Mouse (Mus musculus) heart, adult 2 months (tissue): ENCODE measurements around the gene Cep112. TPM values are rescaled to one million over a fixed set of nuclear protein-coding genes. Genes with fewer than 3 reads are reported as not detected.

ENCODE experiments used
- DNase-seq, 2 experiments: peaks; one replicate each; pipeline ENCODE4 v3.0.0; 2021
- H3K27ac ChIP-seq: fragments of 200-600 bp; 2 replicates; pipeline ENCODE4 v1.8.1; 2022
- H3K27me3 ChIP-seq: fragments of 200-500 bp; 2 replicates; pipeline ENCODE4 v1.6.1; 2012; ENCODE audit warnings: mild to moderate bottlenecking, low read length, inconsistent platforms, mixed read lengths; ENCODE audit not compliant: control insufficient read depth, insufficient read depth
- H3K36me3 ChIP-seq: fragments of 200-500 bp; 2 replicates; pipeline ENCODE4 v1.6.1; 2012; ENCODE audit warnings: low read length, inconsistent platforms; ENCODE audit not compliant: control insufficient read depth, insufficient read depth
- H3K4me1 ChIP-seq: fragments of 200-500 bp; 2 replicates; pipeline ENCODE4 v1.6.1; 2011; ENCODE audit warnings: low read length; ENCODE audit not compliant: control insufficient read depth, insufficient read depth
- H3K4me3 ChIP-seq: fragments of 200-600 bp; 2 replicates; pipeline ENCODE4 v1.8.1; 2022
- H3K79me2 ChIP-seq: fragments of 200-500 bp; replicated peaks from 2 replicates; pipeline ENCODE4 v1.6.1; 2012; ENCODE audit warnings: mild to moderate bottlenecking, inconsistent platforms, low read length, moderate library complexity, mixed read lengths; ENCODE audit not compliant: control insufficient read depth, insufficient read depth
- H3K9ac ChIP-seq: fragments of 200-500 bp; 2 replicates; pipeline ENCODE4 v1.6.1; 2012; ENCODE audit warnings: low read depth, mild to moderate bottlenecking, control low read depth, inconsistent platforms, low read length, mixed read lengths
- CTCF ChIP-seq: fragments of 200-600 bp; IDR thresholded peaks from 2 replicates; pipeline ENCODE4 v1.8.1; 2022; ENCODE audit warnings: antibody characterized with exemption, mild to moderate bottlenecking, moderate library complexity
- EP300 ChIP-seq: fragments of 200-500 bp; IDR thresholded peaks from 2 replicates; pipeline ENCODE4 v1.6.1; 2011; ENCODE audit warnings: low read depth, low read length, control low read depth; ENCODE audit not compliant: insufficient read depth
- POLR2A ChIP-seq: fragments of 200-500 bp; IDR thresholded peaks from 2 replicates; pipeline ENCODE4 v1.6.1; 2011; ENCODE audit warnings: mild to moderate bottlenecking, low read depth, low read length, control low read depth; ENCODE audit not compliant: insufficient read depth
- WGBS: fragments of 180-500 bp; shearing (Covaris S2); methylation state at CpG from one replicate; pipeline ENCODE4 v1.1.7; 2018; 5-methylcytosine and 5-hydroxymethylcytosine counted together
- intact Hi-C: fragments of 180-260 bp; cut with DNase I; formaldehyde crosslinking; loops from one replicate; pipeline ENCODE4 v1.15.1; 2025
- polyA plus RNA-seq: library from polyadenylated mRNA; depleted of rRNA; stranded (reverse); fragments of >200 nt; gene quantifications from 2 replicates; pipeline ENCODE4 v1.2.3, GENCODE M21; 2012
- total RNA-seq, 2 experiments: library from RNA; stranded (reverse); gene quantifications; 2 replicates each; pipeline ENCODE4 v1.2.3; 2021

Cep112 gene
- total and polyA plus RNA-seq, 3 experiments = 1.1 to 14.4 (median 10.6) TPM

- Histone ChIP-seq H3K27ac (no peak overlapping the region), H3K4me1 (no peaks in the 10 kb centered on the region), H3K27me3 (no peaks in the 10 kb centered on the region), H3K9ac (no peak overlapping the region), H3K79me2 (no peaks in the 10 kb centered on the region), H3K36me3 (no peaks in the 10 kb centered on the region), H3K4me3 (no peak overlapping the region)
- intact Hi-C loops = no loop called here
- no peak for TF ChIP-seq EP300
- TF ChIP-seq CTCF = no peak
- no peak for TF ChIP-seq POLR2A
- WGBS = 65% methylated on average over 5 of the region's 5 CpGs
- DNase-seq = no peak
Measured at GRCm38 (mm10) chr11:108798398-108798797, 373.4 kb downstream of the Cep112 start.

- Histone ChIP-seq H3K27me3 (no peaks in the 10 kb centered on the region), H3K36me3 (no peaks in the 10 kb centered on the region), H3K4me1 (no peaks in the 10 kb centered on the region), H3K9ac (no peak overlapping the region), H3K27ac (no peak overlapping the region), H3K79me2 (no peaks in the 10 kb centered on the region), H3K4me3 (no peak overlapping the region)
- no peak for DNase-seq
- WGBS = 50% methylated on average over 3 of the region's 3 CpGs
- TF ChIP-seq POLR2A = no peak
- no peak for TF ChIP-seq CTCF
- no peak for TF ChIP-seq EP300
- intact Hi-C loops = no loop called here
Measured at GRCm38 (mm10) chr11:108799695-108800094, 374.7 kb downstream of the Cep112 start.

DNA sequence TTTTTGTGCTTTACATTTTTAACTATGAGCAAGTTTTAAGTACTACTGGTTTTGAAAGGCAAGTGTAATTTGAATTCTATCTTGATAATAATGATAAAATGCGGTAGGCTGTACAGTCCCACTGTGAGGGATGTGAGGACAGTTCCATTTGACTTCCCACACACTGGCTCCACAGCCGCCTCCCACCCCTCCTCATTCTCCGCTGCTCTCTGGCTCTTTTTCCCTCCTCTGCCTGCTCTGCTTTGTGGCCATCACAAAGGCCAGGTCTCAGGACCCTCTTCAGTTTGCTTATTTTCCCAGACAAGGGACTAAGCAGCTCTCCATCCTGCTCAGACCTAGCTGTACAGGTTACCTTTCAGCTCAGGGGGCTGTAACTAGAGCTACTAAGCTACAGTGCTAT is 379.0 kb downstream of the Cep112 start:
- TF ChIP-seq POLR2A = no peak
- no peak for TF ChIP-seq CTCF
- TF ChIP-seq EP300 = no peak
- Histone ChIP-seq H3K4me3 (no peak overlapping the region), H3K9ac (no peak overlapping the region), H3K27ac (no peak overlapping the region), H3K4me1 (no peaks in the 10 kb centered on the region), H3K79me2 (no peaks in the 10 kb centered on the region), H3K36me3 (no peaks in the 10 kb centered on the region), H3K27me3 (no peaks in the 10 kb centered on the region)
- WGBS = 81% methylated on average over 3 of the region's 3 CpGs
- intact Hi-C loops = no loop called here
- no peak for DNase-seq

- WGBS = 43% methylated on average over 3 of the region's 3 CpGs
- Histone ChIP-seq H3K4me3 (no peak overlapping the region), H3K36me3 (no peaks in the 10 kb centered on the region), H3K27me3 (no peaks in the 10 kb centered on the region), H3K79me2 (no peaks in the 10 kb centered on the region), H3K9ac (no peak overlapping the region), H3K27ac (no peak overlapping the region), H3K4me1 (no peaks in the 10 kb centered on the region)
- DNase-seq = no peak
- intact Hi-C loops = no loop called here
- TF ChIP-seq EP300 (no peak), POLR2A (no peak), CTCF (no peak)
Measured at GRCm38 (mm10) chr11:108805947-108806346, 381.0 kb downstream of the Cep112 start.

- DNase-seq = no peak
- intact Hi-C loops = no loop called here
Measured at GRCm38 (mm10) chr11:108809626-108810025, 384.6 kb downstream of the Cep112 start.

DNA sequence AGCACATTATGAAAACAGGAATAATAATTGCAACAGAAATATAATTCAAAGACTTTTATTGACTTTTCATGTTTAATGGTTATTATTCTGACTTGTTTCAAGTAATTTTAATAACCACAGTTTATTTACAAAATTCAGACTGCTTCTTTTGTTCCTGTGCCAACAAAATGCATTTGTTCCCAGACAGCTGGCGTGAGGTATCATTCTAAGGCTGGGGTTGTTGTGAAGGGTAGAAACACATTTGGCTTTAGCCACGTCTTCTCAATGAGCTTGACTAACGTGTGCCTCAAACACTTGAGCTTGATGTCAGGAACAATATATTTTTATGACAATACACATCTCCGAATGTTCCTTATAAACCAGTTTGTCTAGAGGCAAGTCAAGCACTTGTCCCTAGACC is 396.8 kb downstream of the Cep112 start:
- no peak for DNase-seq
- no peaks in the 10 kb centered on the region for H3K36me3 ChIP-seq
- no peak overlapping the region for H3K4me3 ChIP-seq
- intact Hi-C loops = no loop called here
- no peaks in the 10 kb centered on the region for H3K27me3 ChIP-seq
- H3K79me2 ChIP-seq = no peaks in the 10 kb centered on the region
- H3K9ac ChIP-seq = no peak overlapping the region
- no peaks in the 10 kb centered on the region for H3K4me1 ChIP-seq
- 89% methylated on average over 4 of the region's 4 CpGs for WGBS
- no peak overlapping the region for H3K27ac ChIP-seq
- TF ChIP-seq POLR2A (no peak), CTCF (no peak), EP300 (no peak)

More at GRCm38 (mm10) chr11:108809626-108810025, 384.6 kb downstream of the Cep112 start:
- no peaks in the 10 kb centered on the region for H3K79me2 ChIP-seq
- no peaks in the 10 kb centered on the region for H3K4me1 ChIP-seq
- no peak overlapping the region for H3K9ac ChIP-seq
- no peak overlapping the region for H3K27ac ChIP-seq
- H3K4me3 ChIP-seq = no peak overlapping the region
- no peak for TF ChIP-seq POLR2A
- no peak for TF ChIP-seq CTCF
- no peak for TF ChIP-seq EP300
- no peaks in the 10 kb centered on the region for H3K36me3 ChIP-seq
- 75% methylated on average over 3 of the region's 3 CpGs for WGBS
- no peaks in the 10 kb centered on the region for H3K27me3 ChIP-seq
